Mouse (Mus musculus) hindbrain, embryonic 10.5 days (tissue): ENCODE data around the gene Gdf15. TPM values are rescaled to one million over a fixed set of nuclear protein-coding genes. Genes with fewer than 3 reads are reported as not detected.

Experiments
- polyA plus RNA-seq: library from polyadenylated mRNA; unstranded; fragments of >200 nt; fragmentation: Nextera tagmentation; extraction: Ambion mirVana; gene quantifications from 2 replicates; pipeline ENCODE4 v1.2.1, GENCODE M21; 2016

Gene Gdf15
- polyA plus RNA-seq, 1 experiment from 2014 or later, result not detected

Other genes with a start within 250 kb of the Gdf15 start
- 14.8 and 16.7 TPM in 2 replicates for gene Crtc1, start 192.9 kb downstream of the Gdf15 start, polyA plus RNA-seq
- gene Klhl26, start 155.5 kb downstream of the Gdf15 start, polyA plus RNA-seq, result 18.5 and 19.1 TPM in 2 replicates
- gene Tmem59l, start 145.1 kb downstream of the Gdf15 start, polyA plus RNA-seq, result 11.1 and 11.5 TPM in 2 replicates
- gene Crlf1, start 139.3 kb downstream of the Gdf15 start, polyA plus RNA-seq, result 4.5 and 10.3 TPM in 2 replicates
- gene Rex1bd, start 125.7 kb downstream of the Gdf15 start, polyA plus RNA-seq, result 131 and 148 TPM in 2 replicates
- gene Uba52, start 121.7 kb downstream of the Gdf15 start, polyA plus RNA-seq, result 914 and 933 TPM in 2 replicates
- 311 and 360 TPM in 2 replicates for gene Fkbp8, start 104.7 kb downstream of the Gdf15 start, polyA plus RNA-seq
- gene Kxd1, start 104.5 kb downstream of the Gdf15 start, polyA plus RNA-seq, result 54.3 and 57.7 TPM in 2 replicates
- 20.5 and 22.4 TPM in 2 replicates for gene Ell, start 93.0 kb downstream of the Gdf15 start, polyA plus RNA-seq
- gene Isyna1, start 38.1 kb downstream of the Gdf15 start, polyA plus RNA-seq, result 158 and 159 TPM in 2 replicates
- 84.4 and 117 TPM in 2 replicates for gene Ssbp4, start 23.6 kb downstream of the Gdf15 start, polyA plus RNA-seq
- 1.1 and 1.6 TPM in 2 replicates for gene Lrrc25, start 16.3 kb downstream of the Gdf15 start, polyA plus RNA-seq
- 87.4 and 141 TPM in 2 replicates for gene Pgpep1, start 27.9 kb upstream of the Gdf15 start, polyA plus RNA-seq
- 344 and 354 TPM in 2 replicates for gene Lsm4, start 40.8 kb upstream of the Gdf15 start, polyA plus RNA-seq
- gene Jund, start 66.5 kb upstream of the Gdf15 start, polyA plus RNA-seq, result 64.6 and 128 TPM in 2 replicates
- gene Iqcn, start 71.0 kb upstream of the Gdf15 start, polyA plus RNA-seq, result 0.07 TPM in 1 of 2 replicates, not detected in the other
- gene Gm3336, start 86.1 kb upstream of the Gdf15 start, polyA plus RNA-seq, result not detected in 2 replicates
- gene Pde4c, start 91.3 kb upstream of the Gdf15 start, polyA plus RNA-seq, result 0.63 and 0.69 TPM in 2 replicates
- 24.8 and 70.3 TPM in 2 replicates for gene Rab3a, start 122.2 kb upstream of the Gdf15 start, polyA plus RNA-seq
- 35.0 and 40.6 TPM in 2 replicates for gene Mpv17l2, start 128.5 kb upstream of the Gdf15 start, polyA plus RNA-seq
- gene Pik3r2, start 144.3 kb upstream of the Gdf15 start, polyA plus RNA-seq, result 73.4 and 82.1 TPM in 2 replicates
- gene Mast3, start 172.6 kb upstream of the Gdf15 start, polyA plus RNA-seq, result 11.4 and 18.2 TPM in 2 replicates
- 0.05 TPM in 1 of 2 replicates, not detected in the other for gene Il12rb1, start 176.0 kb upstream of the Gdf15 start, polyA plus RNA-seq
- gene Arrdc2, start 207.3 kb upstream of the Gdf15 start, polyA plus RNA-seq, result 7.3 and 8.7 TPM in 2 replicates
- gene Kcnn1, start 230.8 kb upstream of the Gdf15 start, polyA plus RNA-seq, result 6.2 and 19.3 TPM in 2 replicates
- gene Ccdc124, start 241.5 kb upstream of the Gdf15 start, polyA plus RNA-seq, result 172 and 182 TPM in 2 replicates